Mouse (Mus musculus): Measurements from ENCODE around the gene Rwdd2a.
"Not testable (repeated sequence)": the region's sequence is repeated elsewhere in the genome, so short reads cannot be mapped to it uniquely, and the experiment has no call there.

Rwdd2a gene

DNA sequence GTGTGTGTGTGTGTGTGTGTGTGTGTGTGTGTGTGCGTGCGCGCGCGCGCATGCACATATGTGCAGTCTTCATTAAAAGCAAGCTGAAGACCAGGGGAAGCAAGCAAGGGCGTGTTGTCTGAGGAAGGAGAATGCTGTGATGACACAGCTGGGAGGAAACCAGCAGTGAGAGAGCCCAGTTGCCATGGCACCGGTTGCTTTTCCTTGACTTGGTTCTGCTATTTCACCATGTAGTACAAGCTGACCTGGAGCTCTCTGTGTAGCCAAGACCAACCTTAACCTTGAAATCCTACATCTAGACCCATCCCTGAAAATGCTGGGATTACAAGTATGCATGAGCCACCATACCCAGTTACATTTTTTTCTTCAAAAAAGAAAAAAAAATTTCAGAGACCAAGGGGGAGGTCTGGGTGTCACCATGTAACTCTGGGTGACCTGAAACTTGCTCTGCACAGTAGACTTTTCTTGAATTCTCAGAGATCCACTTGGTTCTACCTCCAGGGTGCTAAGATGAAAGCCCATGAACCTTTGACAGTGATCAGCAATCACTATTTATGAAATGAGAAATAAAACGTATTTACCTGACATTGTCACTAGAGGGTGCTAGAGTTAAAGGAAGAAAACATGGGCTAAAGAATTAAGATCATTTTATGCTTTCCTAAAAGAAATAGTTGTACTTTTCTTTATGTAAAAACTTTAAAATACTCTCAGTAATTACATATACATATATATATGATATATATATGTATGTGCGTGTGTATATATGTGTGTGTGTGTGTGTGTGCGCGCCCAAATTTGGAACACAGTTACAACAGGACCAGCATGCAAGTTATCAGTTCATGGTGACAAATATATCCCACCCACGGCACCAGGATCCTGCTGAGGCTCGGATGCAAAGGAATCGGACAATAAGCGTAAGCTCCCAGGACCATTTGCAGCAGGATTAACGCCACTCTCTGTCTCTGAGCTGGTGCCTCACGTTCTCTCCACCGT, 21.2 kb downstream of the Rwdd2a start:
- DNase-seq (ENCODE audit: low spot score in 2 of 2) = no peak

DNA sequence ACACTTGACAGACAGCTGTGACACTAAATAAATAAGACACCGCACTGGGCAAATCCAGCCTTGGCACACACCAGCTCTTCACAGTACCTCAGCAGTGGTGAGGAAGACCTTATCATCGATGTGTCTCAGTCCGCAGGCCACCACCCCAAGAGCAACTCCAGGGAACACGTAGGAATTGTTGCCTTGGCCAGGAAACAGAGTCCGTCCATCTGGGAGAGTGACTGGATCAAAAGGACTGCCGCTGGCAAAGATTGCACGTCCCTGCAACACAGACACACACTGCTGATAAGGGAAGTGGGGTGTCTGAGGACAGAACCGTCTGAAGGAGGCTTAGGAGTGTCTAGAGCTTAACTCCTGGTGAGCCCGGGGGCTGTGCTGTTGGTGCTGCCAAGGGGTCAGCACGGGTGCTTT, 22.6 kb downstream of the Rwdd2a start:
- not testable (repeated sequence) for DNase-seq (ENCODE audit: low spot score in 2 of 2)

DNA sequence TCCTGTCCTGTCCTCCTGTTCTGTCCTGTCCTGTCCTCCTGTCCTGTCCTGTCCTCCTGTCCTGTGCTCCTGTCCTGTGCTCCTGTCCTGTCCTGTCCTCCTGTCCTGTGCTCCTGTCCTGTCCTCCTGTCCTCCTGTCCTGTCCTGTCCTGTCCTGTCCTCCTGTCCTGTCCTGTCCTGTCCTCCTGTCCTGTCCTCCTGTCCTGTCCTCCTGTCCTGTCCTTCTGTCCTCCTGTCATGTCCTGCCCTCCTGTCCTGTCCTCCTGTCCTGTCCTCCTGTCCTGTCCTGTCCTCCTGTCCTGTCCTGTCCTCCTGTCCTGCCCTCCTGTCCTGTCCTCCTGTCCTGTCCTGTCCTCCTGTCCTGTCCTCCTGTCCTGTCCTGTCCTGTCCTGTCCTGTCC, 25.2 kb downstream of the Rwdd2a start:
- not testable (repeated sequence) for DNase-seq (ENCODE audit: low spot score in 2 of 2)

GRCm38 (mm10) chr9:86599723-86600303, 28.0 kb downstream of the Rwdd2a start:
- no peak for DNase-seq (ENCODE audit: low spot score in 2 of 2)

GRCm38 (mm10) chr9:86605776-86606175, 34.0 kb downstream of the Rwdd2a start:
- DNase-seq (ENCODE audit: low spot score in 2 of 2) = no peak

DNA sequence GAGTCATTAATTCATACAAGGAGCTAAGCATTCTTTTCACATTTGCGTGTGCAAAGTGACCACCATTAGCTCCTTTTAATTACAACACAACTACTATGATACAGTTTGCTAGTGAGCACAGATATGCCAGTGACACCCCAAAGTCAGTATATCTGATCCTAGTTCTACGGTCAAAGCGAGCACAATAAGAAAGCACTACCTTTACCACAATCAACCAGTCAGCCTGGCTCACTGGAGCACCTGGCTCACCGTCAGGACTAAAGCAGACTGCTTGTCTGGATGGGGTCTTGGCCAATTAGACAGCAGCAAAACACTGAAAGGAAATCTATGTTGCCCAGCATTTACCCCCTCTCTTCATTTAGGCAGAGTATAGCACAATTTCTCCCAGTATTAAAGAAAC, 40.3 kb downstream of the Rwdd2a start:
- no peak for DNase-seq (ENCODE audit: low spot score in 2 of 2)

- no peak for DNase-seq (ENCODE audit: low spot score in 2 of 2)
These were observed 44.0 kb downstream of the Rwdd2a start for GRCm38 (mm10) chr9:86615765-86616164.

DNA sequence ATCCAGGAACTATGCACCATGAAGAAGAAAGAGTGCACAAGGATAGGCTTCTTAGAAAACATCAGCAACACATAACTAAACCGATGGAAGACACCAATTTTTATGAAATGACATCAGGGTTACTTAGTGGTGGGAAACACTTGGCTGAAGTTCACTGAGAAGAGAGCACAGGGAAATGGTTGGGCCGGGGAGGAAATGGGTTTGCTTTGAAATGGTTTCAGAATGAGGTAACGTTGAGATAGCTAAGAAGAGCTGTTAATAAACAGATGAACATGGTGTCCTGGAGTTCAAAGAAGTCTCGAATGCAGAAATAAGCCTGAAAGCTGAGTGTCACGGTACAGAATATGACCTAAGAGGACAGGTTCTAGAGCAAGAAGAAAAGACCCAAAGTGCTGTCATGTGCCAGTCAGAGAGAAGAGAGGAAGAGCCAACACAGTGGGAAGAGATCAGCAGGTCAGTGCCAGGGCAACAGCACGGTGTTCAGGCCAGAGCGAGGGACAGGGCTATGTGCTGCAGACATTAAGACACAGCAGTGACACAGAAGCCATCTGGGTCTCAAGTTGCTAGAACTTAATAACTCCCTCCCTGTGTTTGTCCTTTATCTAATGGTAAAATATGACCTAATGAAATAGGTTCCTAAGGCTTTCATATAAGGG, 46.2 kb downstream of the Rwdd2a start:
- no peak for DNase-seq (ENCODE audit: low spot score in 2 of 2)

DNA sequence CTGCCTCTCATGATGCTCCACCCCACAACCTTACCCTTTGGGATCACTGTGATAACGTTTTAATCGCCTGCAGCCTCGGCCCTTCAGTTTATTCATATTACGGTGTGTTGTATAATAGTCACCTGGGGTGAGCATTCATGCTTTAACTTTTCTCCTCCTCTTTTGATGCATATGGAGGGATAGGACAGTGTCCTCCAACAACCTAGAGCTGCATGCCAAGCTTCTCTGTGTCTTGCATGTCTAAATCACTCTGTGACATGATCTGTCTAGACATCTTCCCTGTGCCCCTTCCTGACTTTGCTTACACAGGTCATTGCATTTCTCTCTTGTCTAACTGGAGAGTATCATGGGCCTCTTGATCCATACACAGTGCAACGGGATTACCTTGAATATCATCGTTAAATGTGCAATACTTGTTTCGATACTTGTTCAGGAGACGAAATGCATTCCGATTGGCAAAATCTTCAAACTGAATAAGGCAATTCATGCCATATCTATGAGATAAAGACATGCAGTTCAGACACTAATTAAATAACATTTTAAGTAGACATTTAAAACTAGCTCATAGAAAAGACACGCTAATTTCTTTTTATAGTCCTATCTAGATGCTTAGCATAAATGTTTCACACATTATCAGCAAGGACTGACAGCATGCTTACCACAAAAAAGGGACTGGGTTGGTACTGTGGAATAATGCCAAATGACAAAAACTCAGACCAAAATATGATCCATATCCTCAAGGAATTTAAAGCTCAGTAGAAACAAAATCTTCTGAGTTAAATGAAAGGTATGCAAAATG, 47.7 kb downstream of the Rwdd2a start:
- DNase-seq (ENCODE audit: low spot score in 2 of 2) = no peak

GRCm38 (mm10) chr9:86622062-86622461, 50.3 kb downstream of the Rwdd2a start:
- no peak for DNase-seq (ENCODE audit: low spot score in 2 of 2)

DNA sequence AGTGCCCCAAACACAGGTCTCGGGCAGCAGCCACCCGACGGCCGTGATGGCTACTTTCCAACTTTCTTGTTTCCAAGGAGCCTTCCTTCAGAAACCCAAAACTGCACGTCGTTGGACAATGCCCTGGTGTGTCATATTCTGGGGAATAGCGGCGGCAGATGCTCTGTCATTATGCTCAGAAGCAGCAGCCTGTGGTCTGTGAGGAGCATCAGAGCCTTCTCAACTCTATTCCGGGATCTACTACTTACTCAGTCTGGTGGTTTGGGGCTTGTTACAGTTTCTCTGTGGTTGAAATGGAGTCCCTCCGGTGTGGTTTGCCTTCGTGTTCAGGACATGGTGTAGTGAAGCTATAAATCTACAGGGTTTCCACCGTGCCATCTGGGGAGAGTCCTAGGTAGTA, 52.2 kb downstream of the Rwdd2a start:
- no peak for DNase-seq (ENCODE audit: low spot score in 2 of 2)

Measured in urinary bladder, adult 18-20 months (tissue).